Mouse (Mus musculus): ENCODE data around the gene Chst8. TPM values are rescaled to one million over a fixed set of nuclear protein-coding genes. Genes with fewer than 3 reads are reported as not detected.
A peak's percentile ranks its signal among the peaks of the same experiment; 100 is the strongest.

The Chst8 gene
- polyA plus RNA-seq, 1 experiment from 2014 or later, result 1.3 TPM

DNA sequence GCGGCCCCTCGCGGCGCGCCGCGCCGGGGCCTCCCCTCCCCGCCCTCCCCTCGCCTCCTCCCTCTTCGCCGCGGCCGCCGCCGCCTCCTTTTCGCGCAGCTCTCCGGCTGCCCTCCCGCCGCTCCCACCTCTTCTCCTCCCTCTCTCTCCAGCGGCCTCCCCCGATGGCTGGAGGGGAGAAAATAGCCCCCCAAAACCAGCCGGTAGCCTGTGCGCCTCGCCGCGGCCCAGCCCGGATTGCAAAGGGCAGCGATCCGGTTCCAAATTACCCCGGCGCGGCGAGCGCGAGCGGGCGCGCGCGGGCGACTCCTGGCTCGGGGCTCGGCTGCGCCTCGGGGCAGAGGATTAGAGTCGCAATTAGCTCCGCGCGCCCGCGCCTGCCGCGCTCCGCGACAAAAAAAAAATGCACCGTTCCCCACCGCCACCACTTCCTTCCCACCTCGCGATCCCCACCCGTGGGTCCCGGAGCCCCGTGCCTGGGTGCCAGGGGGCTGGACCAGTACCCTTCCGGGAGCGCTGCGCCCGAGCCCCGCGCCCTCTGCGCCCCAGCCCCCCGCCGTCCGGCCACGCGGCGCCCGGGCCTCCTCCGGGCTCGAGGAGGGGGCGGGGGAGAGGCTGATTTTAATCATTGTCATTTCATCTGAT, 157.9 kb downstream of the Chst8 start:
- no peaks in the 10 kb centered on the region for H3K9me3 ChIP-seq (ENCODE audit: control insufficient read depth, low read length)
- WGBS, result under 1% methylated on average over 61 of the region's 81 CpGs
- peak; percentile 67 for DNase-seq (ENCODE audit: low spot score)

DNA sequence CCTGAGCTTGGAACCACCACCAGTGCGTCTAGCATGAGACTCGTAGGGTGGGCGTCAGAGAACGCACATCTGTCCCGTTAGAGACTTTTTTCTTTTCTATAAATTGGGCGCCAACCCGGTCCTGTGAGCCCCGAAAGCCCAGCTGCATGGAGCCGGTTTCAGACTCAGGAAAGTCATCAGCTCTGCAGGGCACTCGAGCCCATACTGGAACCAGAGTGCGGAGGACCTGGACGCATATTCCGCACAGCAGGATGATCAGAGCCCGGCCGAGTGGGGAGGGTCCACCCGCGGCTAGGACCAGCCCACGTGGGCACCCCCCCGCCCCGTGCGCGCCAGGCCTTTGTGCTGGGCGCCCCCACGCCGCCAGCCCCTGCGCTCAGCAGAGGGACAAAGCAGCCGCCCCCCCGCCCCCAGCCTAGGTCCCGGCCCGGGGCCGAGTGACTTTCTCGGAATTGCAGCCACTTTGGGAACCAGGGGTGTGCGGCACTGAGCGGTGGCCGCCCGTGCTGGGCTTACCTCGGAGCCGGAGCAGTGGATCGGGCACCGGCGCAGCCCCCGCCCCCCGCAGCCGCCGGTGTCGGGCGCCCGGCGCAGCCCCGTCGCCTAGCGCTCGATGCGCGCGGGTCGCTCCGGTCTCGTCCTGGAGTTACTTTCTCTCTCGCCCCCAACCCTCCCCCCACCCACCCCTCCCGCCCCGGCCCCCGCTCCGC, 158.6 kb downstream of the Chst8 start:
- H3K4me2 ChIP-seq (replicated peaks; ENCODE audit: low read depth), result peak overlapping the region; percentile 81
- H3K9ac ChIP-seq (ENCODE audit: low read length), result peak overlapping the region; percentile 78
- no peaks in the 10 kb centered on the region for H3K9me3 ChIP-seq (ENCODE audit: control insufficient read depth, low read length)
- TF ChIP-seq CTCF (IDR thresholded peaks at IDR 0.05; ENCODE audit: low read depth), result no peak
- TF ChIP-seq EP300 (optimal IDR thresholded peaks at IDR 0.05), result no peak
- H3K27ac ChIP-seq (replicated peaks), result peak overlapping the region; percentile 97
- no peaks in the 10 kb centered on the region for H3K4me1 ChIP-seq (replicated peaks; ENCODE audit: control insufficient read depth, insufficient read depth)
- peak overlapping the region; percentile 74 for H3K4me3 ChIP-seq (ENCODE audit: low read depth, low read length)
- H3K27me3 ChIP-seq (ENCODE audit: control insufficient read depth, insufficient read depth, low read length), result no peaks in the 10 kb centered on the region
- ATAC-seq (ENCODE audit: low FRiP score, low TSS enrichment) (peak; percentile 35; the same call in 1 of the 2 replicates), DNase-seq (ENCODE audit: low spot score) (peak; percentile 43)
- under 1% methylated on average over 39 of the region's 64 CpGs for WGBS
- H3K36me3 ChIP-seq (ENCODE audit: control insufficient read depth, insufficient read depth, low read length), result peaks cover 4% of the 10 kb centered on the region; the same call in 1 of the 2 replicates

More for the DNA sequence above, 157.9 kb downstream of the Chst8 start:
- ATAC-seq (ENCODE audit: low FRiP score, low TSS enrichment), result peak; percentile 31
- peak overlapping the region; percentile 97 for H3K27ac ChIP-seq (replicated peaks)
- peak overlapping the region; percentile 74 for H3K4me3 ChIP-seq (ENCODE audit: low read depth, low read length)
- peak overlapping the region; percentile 78 for H3K9ac ChIP-seq (ENCODE audit: low read length)
- H3K4me1 ChIP-seq (replicated peaks; ENCODE audit: control insufficient read depth, insufficient read depth), result no peaks in the 10 kb centered on the region
- peaks cover 3% of the 10 kb centered on the region; the same call in 1 of the 2 replicates for H3K36me3 ChIP-seq (ENCODE audit: control insufficient read depth, insufficient read depth, low read length)
- no peaks in the 10 kb centered on the region for H3K27me3 ChIP-seq (ENCODE audit: control insufficient read depth, insufficient read depth, low read length)
- peak overlapping the region; percentile 81 for H3K4me2 ChIP-seq (replicated peaks; ENCODE audit: low read depth)
- TF ChIP-seq CTCF (IDR thresholded peaks at IDR 0.05; ENCODE audit: low read depth), result no peak
- no peak for TF ChIP-seq EP300 (optimal IDR thresholded peaks at IDR 0.05)

DNA sequence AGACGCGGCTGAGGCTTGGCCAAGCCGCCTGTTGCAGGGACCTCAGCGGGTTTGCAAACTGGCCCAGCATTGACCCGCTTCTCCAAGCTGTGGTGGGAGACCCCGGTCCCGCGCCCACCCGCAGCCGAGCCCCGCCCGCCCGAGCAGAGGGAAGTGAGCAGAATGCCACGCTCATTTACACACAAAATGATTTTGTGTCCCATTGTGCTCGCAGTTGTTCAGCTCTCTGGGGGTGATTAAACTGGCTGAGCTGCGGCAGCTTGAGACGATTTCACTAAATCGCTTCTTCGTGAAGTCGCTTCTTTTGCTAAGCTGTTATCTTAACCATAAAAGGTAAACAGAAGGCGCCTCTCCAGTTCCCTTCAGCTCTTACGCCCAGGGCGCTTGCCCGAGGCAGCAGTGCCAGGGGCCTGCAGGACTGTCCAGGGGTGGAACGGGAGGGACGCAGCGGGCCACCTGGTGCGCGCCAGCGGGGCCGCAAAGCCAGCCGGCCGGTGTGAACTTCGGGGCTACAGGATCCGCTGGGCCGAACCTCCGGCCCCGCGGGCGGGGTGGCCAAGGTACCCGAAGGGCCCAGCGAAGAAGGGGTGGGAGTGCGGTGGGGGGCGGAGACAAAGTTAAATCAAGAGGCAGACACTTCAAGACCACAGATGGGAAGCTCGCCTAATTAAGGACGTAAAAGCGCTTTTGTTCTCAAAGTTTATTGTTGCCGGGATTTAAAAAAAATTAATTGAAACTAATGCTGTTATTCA, 159.6 kb downstream of the Chst8 start:
- Histone ChIP-seq H3K4me1 (replicated peaks; ENCODE audit: control insufficient read depth, insufficient read depth) (no peaks in the 10 kb centered on the region), H3K4me3 (ENCODE audit: low read depth, low read length) (peak overlapping the region; percentile 74), H3K9ac (ENCODE audit: low read length) (peak overlapping the region; percentile 78), H3K36me3 (ENCODE audit: control insufficient read depth, insufficient read depth, low read length) (peaks cover 4% of the 10 kb centered on the region; the same call in 1 of the 2 replicates), H3K27ac (replicated peaks) (peak overlapping the region; percentile 97), H3K9me3 (ENCODE audit: control insufficient read depth, low read length) (no peaks in the 10 kb centered on the region), H3K4me2 (replicated peaks; ENCODE audit: low read depth) (peak overlapping the region; percentile 81), H3K27me3 (ENCODE audit: control insufficient read depth, insufficient read depth, low read length) (no peaks in the 10 kb centered on the region)
- no peak for TF ChIP-seq EP300 (optimal IDR thresholded peaks at IDR 0.05)
- no peak for TF ChIP-seq CTCF (IDR thresholded peaks at IDR 0.05; ENCODE audit: low read depth)
- 2% methylated on average over 48 of the region's 48 CpGs for WGBS
- ATAC-seq (ENCODE audit: low FRiP score, low TSS enrichment), result no peak
- DNase-seq (ENCODE audit: low spot score), result peak; percentile 34

- H3K9ac ChIP-seq (ENCODE audit: low read length), result no peak overlapping the region
- WGBS, result 57% methylated on average over 2 of the region's 2 CpGs
- no peak overlapping the region for H3K27ac ChIP-seq (replicated peaks)
- TF ChIP-seq CTCF (IDR thresholded peaks at IDR 0.05; ENCODE audit: low read depth), result no peak
- no peaks in the 10 kb centered on the region for H3K4me1 ChIP-seq (replicated peaks; ENCODE audit: control insufficient read depth, insufficient read depth)
- DNase-seq (ENCODE audit: low spot score), result no peak
- ATAC-seq (ENCODE audit: low FRiP score, low TSS enrichment), result no peak
- H3K27me3 ChIP-seq (ENCODE audit: control insufficient read depth, insufficient read depth, low read length), result no peaks in the 10 kb centered on the region
- no peaks in the 10 kb centered on the region for H3K9me3 ChIP-seq (ENCODE audit: control insufficient read depth, low read length)
- H3K36me3 ChIP-seq (ENCODE audit: control insufficient read depth, insufficient read depth, low read length), result peaks cover 4% of the 10 kb centered on the region; the same call in 1 of the 2 replicates
- no peak overlapping the region for H3K4me3 ChIP-seq (ENCODE audit: low read depth, low read length)
- peak overlapping the region; percentile 81 for H3K4me2 ChIP-seq (replicated peaks; ENCODE audit: low read depth)
These were observed 161.1 kb downstream of the Chst8 start for GRCm38 (mm10) chr7:34651381-34651780.

- ATAC-seq (ENCODE audit: low FRiP score, low TSS enrichment) (peak; percentile 33), DNase-seq (ENCODE audit: low spot score) (peak; percentile 77)
- TF ChIP-seq EP300 (optimal IDR thresholded peaks at IDR 0.05) (no peak), CTCF (IDR thresholded peaks at IDR 0.05; ENCODE audit: low read depth) (no peak)
- no peaks in the 10 kb centered on the region for H3K27me3 ChIP-seq (ENCODE audit: control insufficient read depth, insufficient read depth, low read length)
- peak overlapping the region; percentile 71 for H3K27ac ChIP-seq (replicated peaks)
- H3K4me2 ChIP-seq (replicated peaks; ENCODE audit: low read depth), result no peak overlapping the region
- no peak overlapping the region for H3K9ac ChIP-seq (ENCODE audit: low read length)
- 28% methylated on average over 9 of the region's 9 CpGs for WGBS
- H3K4me1 ChIP-seq (replicated peaks; ENCODE audit: control insufficient read depth, insufficient read depth), result no peaks in the 10 kb centered on the region
- H3K4me3 ChIP-seq (ENCODE audit: low read depth, low read length), result no peak overlapping the region
- H3K9me3 ChIP-seq (ENCODE audit: control insufficient read depth, low read length), result no peaks in the 10 kb centered on the region
- peaks cover 8% of the 10 kb centered on the region; the same call in 1 of the 2 replicates for H3K36me3 ChIP-seq (ENCODE audit: control insufficient read depth, insufficient read depth, low read length)
These were observed 165.5 kb downstream of the Chst8 start for GRCm38 (mm10) chr7:34647052-34647451.

Measured in stomach, postnatal 0 days (tissue).